Mouse (Mus musculus): ENCODE measurements around the gene Cyth2. TPM values are rescaled to one million over a fixed set of nuclear protein-coding genes. Genes with fewer than 3 reads are reported as not detected.

The Cyth2 gene
- polyA plus RNA-seq, 1 experiment: 64.7 TPM

DNA sequence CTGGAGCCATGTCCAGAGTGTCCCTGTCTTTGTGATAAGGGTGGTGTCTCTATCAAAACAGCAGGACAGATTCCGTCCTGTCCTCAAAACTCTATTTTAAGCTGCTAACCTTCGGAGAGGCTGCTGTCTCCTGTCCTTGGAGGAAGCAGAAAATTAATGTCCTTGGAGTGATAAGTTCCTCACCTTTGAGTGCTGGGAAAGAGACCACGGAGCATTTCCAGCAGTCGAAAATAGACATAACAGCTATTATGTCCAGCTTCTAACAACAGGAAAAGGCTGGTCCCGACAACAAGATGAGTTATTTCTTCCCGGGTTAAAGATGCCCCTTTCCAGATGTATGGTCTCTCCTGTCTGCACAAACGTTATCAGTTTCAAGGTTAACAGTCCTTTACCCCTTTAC lies 39.1 kb downstream of the Cyth2 start:
- Histone ChIP-seq H3K4me3 (replicated peaks; ENCODE audit: control insufficient read depth, low read depth, low read length) (no peak overlapping the region), H3K27ac (ENCODE audit: control insufficient read depth, insufficient read depth, low read depth, low read length, poor library complexity) (no peak overlapping the region), H3K4me1 (ENCODE audit: control insufficient read depth, insufficient read depth, low read length) (no peaks in the 10 kb centered on the region; the same call in 1 of the 2 replicates)
- TF ChIP-seq POLR2A (IDR thresholded peaks at IDR 0.05; ENCODE audit: borderline replicate concordance, control insufficient read depth, low read depth, low read length) (no peak), CTCF (IDR thresholded peaks at IDR 0.05; ENCODE audit: control insufficient read depth, insufficient read depth, low read length) (no peak)
- 75% methylated on average over 7 of the region's 7 CpGs for WGBS

- 37% methylated on average over 4 of the region's 4 CpGs for WGBS
- no peak overlapping the region for H3K27ac ChIP-seq (ENCODE audit: control insufficient read depth, insufficient read depth, low read depth, low read length, poor library complexity)
- TF ChIP-seq CTCF (IDR thresholded peaks at IDR 0.05; ENCODE audit: control insufficient read depth, insufficient read depth, low read length) (no peak), POLR2A (IDR thresholded peaks at IDR 0.05; ENCODE audit: borderline replicate concordance, control insufficient read depth, low read depth, low read length) (no peak)
- no peak overlapping the region for H3K4me3 ChIP-seq (replicated peaks; ENCODE audit: control insufficient read depth, low read depth, low read length)
- no peaks in the 10 kb centered on the region; the same call in 1 of the 2 replicates for H3K4me1 ChIP-seq (ENCODE audit: control insufficient read depth, insufficient read depth, low read length)
Observed at GRCm38 (mm10) chr7:45771101-45771500, 43.3 kb downstream of the Cyth2 start.

DNA sequence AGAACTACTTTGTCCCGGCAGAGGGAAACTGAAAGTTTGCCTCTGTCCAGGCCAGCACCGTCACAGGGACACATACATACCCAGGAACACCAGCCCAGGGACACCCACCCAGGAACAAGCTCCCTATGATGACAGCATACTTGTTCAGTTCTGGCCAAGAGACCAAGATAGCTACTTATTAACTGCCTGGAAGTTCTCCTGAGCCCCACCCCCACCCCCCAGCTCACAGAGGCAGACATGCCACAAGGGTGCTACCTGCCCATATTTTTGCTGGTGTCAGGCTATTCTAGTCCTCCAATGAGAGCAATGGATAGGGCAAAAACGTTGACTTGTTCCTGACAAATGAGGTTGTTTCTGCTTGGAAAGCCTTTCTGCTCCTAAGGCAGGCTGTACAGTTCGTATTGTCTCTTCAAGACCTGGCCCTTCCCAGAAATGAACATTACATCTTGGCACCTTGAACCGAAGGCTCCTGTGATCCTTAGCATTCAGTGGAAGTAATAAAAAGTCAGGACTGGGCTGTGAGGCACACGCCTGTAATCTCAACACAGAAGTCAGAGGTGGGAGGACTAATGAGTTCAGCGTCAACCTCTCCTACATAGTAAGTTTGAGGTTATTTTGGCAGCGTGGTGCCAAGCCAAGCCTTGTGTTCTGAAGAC lies 43.8 kb downstream of the Cyth2 start:
- 58% methylated on average over 8 of the region's 8 CpGs for WGBS
- Histone ChIP-seq H3K4me1 (ENCODE audit: control insufficient read depth, insufficient read depth, low read length) (no peaks in the 10 kb centered on the region; the same call in 1 of the 2 replicates), H3K27ac (ENCODE audit: control insufficient read depth, insufficient read depth, low read depth, low read length, poor library complexity) (no peak overlapping the region), H3K4me3 (replicated peaks; ENCODE audit: control insufficient read depth, low read depth, low read length) (no peak overlapping the region)
- no peak for TF ChIP-seq POLR2A (IDR thresholded peaks at IDR 0.05; ENCODE audit: borderline replicate concordance, control insufficient read depth, low read depth, low read length)
- no peak for TF ChIP-seq CTCF (IDR thresholded peaks at IDR 0.05; ENCODE audit: control insufficient read depth, insufficient read depth, low read length)

GRCm38 (mm10) chr7:45767500-45767899 lies 46.9 kb downstream of the Cyth2 start:
- WGBS: 81% methylated on average over 6 of the region's 6 CpGs
- TF ChIP-seq CTCF (IDR thresholded peaks at IDR 0.05; ENCODE audit: control insufficient read depth, insufficient read depth, low read length) (no peak), POLR2A (IDR thresholded peaks at IDR 0.05; ENCODE audit: borderline replicate concordance, control insufficient read depth, low read depth, low read length) (no peak)
- Histone ChIP-seq H3K4me3 (replicated peaks; ENCODE audit: control insufficient read depth, low read depth, low read length) (no peak overlapping the region), H3K4me1 (ENCODE audit: control insufficient read depth, insufficient read depth, low read length) (no peaks in the 10 kb centered on the region; the same call in none of the 2 replicates), H3K27ac (ENCODE audit: control insufficient read depth, insufficient read depth, low read depth, low read length, poor library complexity) (no peak overlapping the region)

GRCm38 (mm10) chr7:45766764-45767163 lies 47.6 kb downstream of the Cyth2 start:
- Histone ChIP-seq H3K27ac (ENCODE audit: control insufficient read depth, insufficient read depth, low read depth, low read length, poor library complexity) (no peak overlapping the region), H3K4me1 (ENCODE audit: control insufficient read depth, insufficient read depth, low read length) (no peaks in the 10 kb centered on the region; the same call in none of the 2 replicates), H3K4me3 (replicated peaks; ENCODE audit: control insufficient read depth, low read depth, low read length) (no peak overlapping the region)
- TF ChIP-seq POLR2A (IDR thresholded peaks at IDR 0.05; ENCODE audit: borderline replicate concordance, control insufficient read depth, low read depth, low read length) (no peak), CTCF (IDR thresholded peaks at IDR 0.05; ENCODE audit: control insufficient read depth, insufficient read depth, low read length) (no peak)
- 75% methylated on average over 8 of the region's 8 CpGs for WGBS

DNA sequence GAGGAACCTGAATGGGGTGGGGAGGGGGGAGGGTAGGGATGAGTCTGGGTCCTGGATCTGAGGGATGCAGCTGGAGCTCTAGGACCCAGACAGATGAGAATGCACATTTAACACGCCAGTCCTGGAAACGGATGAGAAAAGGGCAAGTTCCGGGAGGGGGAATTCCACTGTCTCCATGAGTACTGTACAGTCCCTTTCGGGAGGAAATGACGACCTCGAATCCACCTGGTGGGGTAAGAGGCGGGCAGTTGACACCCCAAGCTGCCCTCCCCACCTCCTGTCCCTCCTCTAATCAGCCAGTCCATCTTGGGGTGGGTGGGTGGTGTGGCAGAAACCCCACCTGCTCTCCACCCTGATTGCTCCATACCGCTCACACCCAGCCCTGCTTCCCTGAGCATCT lies 48.4 kb downstream of the Cyth2 start:
- no peak overlapping the region for H3K27ac ChIP-seq (ENCODE audit: control insufficient read depth, insufficient read depth, low read depth, low read length, poor library complexity)
- no peaks in the 10 kb centered on the region; the same call in 1 of the 2 replicates for H3K4me1 ChIP-seq (ENCODE audit: control insufficient read depth, insufficient read depth, low read length)
- WGBS: 58% methylated on average over 8 of the region's 8 CpGs
- no peak for TF ChIP-seq POLR2A (IDR thresholded peaks at IDR 0.05; ENCODE audit: borderline replicate concordance, control insufficient read depth, low read depth, low read length)
- TF ChIP-seq CTCF (IDR thresholded peaks at IDR 0.05; ENCODE audit: control insufficient read depth, insufficient read depth, low read length): no peak
- no peak overlapping the region for H3K4me3 ChIP-seq (replicated peaks; ENCODE audit: control insufficient read depth, low read depth, low read length)

GRCm38 (mm10) chr7:45760151-45760550 lies 54.2 kb downstream of the Cyth2 start:
- H3K27ac ChIP-seq (ENCODE audit: control insufficient read depth, insufficient read depth, low read depth, low read length, poor library complexity): no peak overlapping the region
- H3K4me3 ChIP-seq (replicated peaks; ENCODE audit: control insufficient read depth, low read depth, low read length): no peak overlapping the region
- no peak for TF ChIP-seq POLR2A (IDR thresholded peaks at IDR 0.05; ENCODE audit: borderline replicate concordance, control insufficient read depth, low read depth, low read length)
- TF ChIP-seq CTCF (IDR thresholded peaks at IDR 0.05; ENCODE audit: control insufficient read depth, insufficient read depth, low read length): no peak
- no peaks in the 10 kb centered on the region; the same call in 1 of the 2 replicates for H3K4me1 ChIP-seq (ENCODE audit: control insufficient read depth, insufficient read depth, low read length)
- 69% methylated on average over 5 of the region's 5 CpGs for WGBS

GRCm38 (mm10) chr7:45759400-45759799 lies 55.0 kb downstream of the Cyth2 start:
- H3K27ac ChIP-seq (ENCODE audit: control insufficient read depth, insufficient read depth, low read depth, low read length, poor library complexity): no peak overlapping the region
- no peak for TF ChIP-seq CTCF (IDR thresholded peaks at IDR 0.05; ENCODE audit: control insufficient read depth, insufficient read depth, low read length)
- TF ChIP-seq POLR2A (IDR thresholded peaks at IDR 0.05; ENCODE audit: borderline replicate concordance, control insufficient read depth, low read depth, low read length): no peak
- 22% methylated on average over 27 of the region's 27 CpGs for WGBS
- H3K4me3 ChIP-seq (replicated peaks; ENCODE audit: control insufficient read depth, low read depth, low read length): no peak overlapping the region
- no peaks in the 10 kb centered on the region for H3K4me1 ChIP-seq (ENCODE audit: control insufficient read depth, insufficient read depth, low read length)

Other genes starting within 250 kb of the Cyth2 start
- 35.7 and 58.4 TPM in 2 replicates for gene Bcat2, start 244.4 kb downstream of the Cyth2 start, polyA plus RNA-seq (2011; ENCODE audit: insufficient read depth, insufficient read length, low replicate concordance, missing spikeins)
- not detected in 2 replicates for gene Fgf21, start 199.1 kb downstream of the Cyth2 start, polyA plus RNA-seq (2011; ENCODE audit: insufficient read depth, insufficient read length, low replicate concordance, missing spikeins)
- not detected in 2 replicates for gene Fut1, start 197.3 kb downstream of the Cyth2 start, polyA plus RNA-seq (2011; ENCODE audit: insufficient read depth, insufficient read length, low replicate concordance, missing spikeins)
- gene Izumo1, start 192.8 kb downstream of the Cyth2 start, polyA plus RNA-seq (2011; ENCODE audit: insufficient read depth, insufficient read length, low replicate concordance, missing spikeins): 1.1 TPM in 1 of 2 replicates, not detected in the other
- 5.9 and 6.0 TPM in 2 replicates for gene Rasip1, start 187.1 kb downstream of the Cyth2 start, polyA plus RNA-seq (2011; ENCODE audit: insufficient read depth, insufficient read length, low replicate concordance, missing spikeins)
- gene Mamstr, start 174.6 kb downstream of the Cyth2 start, polyA plus RNA-seq (2011; ENCODE audit: insufficient read depth, insufficient read length, low replicate concordance, missing spikeins): 1.00 TPM in 1 of 2 replicates, not detected in the other
- not detected in 2 replicates for gene Fut2, start 148.2 kb downstream of the Cyth2 start, polyA plus RNA-seq (2011; ENCODE audit: insufficient read depth, insufficient read length, low replicate concordance, missing spikeins)
- not detected in 2 replicates for gene Ntn5, start 130.6 kb downstream of the Cyth2 start, polyA plus RNA-seq (2011; ENCODE audit: insufficient read depth, insufficient read length, low replicate concordance, missing spikeins)
- not detected in 2 replicates for gene Sec1, start 120.2 kb downstream of the Cyth2 start, polyA plus RNA-seq (2011; ENCODE audit: insufficient read depth, insufficient read length, low replicate concordance, missing spikeins)
- 4.4 TPM in 1 of 2 replicates, not detected in the other for gene Car11, start 114.7 kb downstream of the Cyth2 start, polyA plus RNA-seq (2011; ENCODE audit: insufficient read depth, insufficient read length, low replicate concordance, missing spikeins)
- 8.6 and 19.3 TPM in 2 replicates for gene Dbp, start 109.5 kb downstream of the Cyth2 start, polyA plus RNA-seq (2011; ENCODE audit: insufficient read depth, insufficient read length, low replicate concordance, missing spikeins)
- 845 and 916 TPM in 2 replicates for gene Rpl18, start 99.1 kb downstream of the Cyth2 start, polyA plus RNA-seq (2011; ENCODE audit: insufficient read depth, insufficient read length, low replicate concordance, missing spikeins)
- 12.9 and 24.4 TPM in 2 replicates for gene Sphk2, start 96.6 kb downstream of the Cyth2 start, polyA plus RNA-seq (2011; ENCODE audit: insufficient read depth, insufficient read length, low replicate concordance, missing spikeins)
- 1.1 TPM in 1 of 2 replicates, not detected in the other for gene Fam83e, start 93.4 kb downstream of the Cyth2 start, polyA plus RNA-seq (2011; ENCODE audit: insufficient read depth, insufficient read length, low replicate concordance, missing spikeins)
- not detected in 2 replicates for gene Spaca4, start 88.8 kb downstream of the Cyth2 start, polyA plus RNA-seq (2011; ENCODE audit: insufficient read depth, insufficient read length, low replicate concordance, missing spikeins)
- gene Lmtk3, start 30.8 kb downstream of the Cyth2 start, polyA plus RNA-seq (2011; ENCODE audit: insufficient read depth, insufficient read length, low replicate concordance, missing spikeins): not detected in 2 replicates
- 2.4 TPM in 1 of 2 replicates, not detected in the other for gene Sult2b1, start 29.9 kb downstream of the Cyth2 start, polyA plus RNA-seq (2011; ENCODE audit: insufficient read depth, insufficient read length, low replicate concordance, missing spikeins)
- 2.6 TPM in 1 of 2 replicates, not detected in the other for gene Kcnj14, start 10.2 kb upstream of the Cyth2 start, polyA plus RNA-seq (2011; ENCODE audit: insufficient read depth, insufficient read length, low replicate concordance, missing spikeins)
- 6.9 and 13.9 TPM in 2 replicates for gene Grwd1, start 16.4 kb upstream of the Cyth2 start, polyA plus RNA-seq (2011; ENCODE audit: insufficient read depth, insufficient read length, low replicate concordance, missing spikeins)
- 47.0 and 69.2 TPM in 2 replicates for gene Kdelr1, start 58.2 kb upstream of the Cyth2 start, polyA plus RNA-seq (2011; ENCODE audit: insufficient read depth, insufficient read length, low replicate concordance, missing spikeins)
- gene Grin2d, start 63.8 kb upstream of the Cyth2 start, polyA plus RNA-seq (2011; ENCODE audit: insufficient read depth, insufficient read length, low replicate concordance, missing spikeins): 0.97 and 2.5 TPM in 2 replicates
- gene Syngr4, start 82.1 kb upstream of the Cyth2 start, polyA plus RNA-seq (2011; ENCODE audit: insufficient read depth, insufficient read length, low replicate concordance, missing spikeins): not detected in 2 replicates
- 3.6 and 9.6 TPM in 2 replicates for gene Tmem143, start 82.4 kb upstream of the Cyth2 start, polyA plus RNA-seq (2011; ENCODE audit: insufficient read depth, insufficient read length, low replicate concordance, missing spikeins)
- gene Emp3, start 106.8 kb upstream of the Cyth2 start, polyA plus RNA-seq (2011; ENCODE audit: insufficient read depth, insufficient read length, low replicate concordance, missing spikeins): 53.4 and 121 TPM in 2 replicates
- 1.7 and 5.7 TPM in 2 replicates for gene Ccdc114, start 109.5 kb upstream of the Cyth2 start, polyA plus RNA-seq (2011; ENCODE audit: insufficient read depth, insufficient read length, low replicate concordance, missing spikeins)
- 1.1 and 1.3 TPM in 2 replicates for gene Abcc6, start 215.7 kb upstream of the Cyth2 start, polyA plus RNA-seq (2011; ENCODE audit: insufficient read depth, insufficient read length, low replicate concordance, missing spikeins)
- 25.3 and 43.9 TPM in 2 replicates for gene Nomo1, start 219.1 kb upstream of the Cyth2 start, polyA plus RNA-seq (2011; ENCODE audit: insufficient read depth, insufficient read length, low replicate concordance, missing spikeins)